Mouse (Mus musculus) MEL (cell line): ENCODE results near the gene Irs2. TPM values are rescaled to one million over a fixed set of nuclear protein-coding genes. Genes with fewer than 3 reads are reported as not detected.
A peak's percentile ranks its signal among the peaks of the same experiment; 100 is the strongest.

ENCODE experiments used
- DNase-seq: peaks from one replicate; pipeline ENCODE4 v3.0.0; 2011; ENCODE audit warnings: low read depth, low spot score
- H3K27ac ChIP-seq: 2 replicates; pipeline ENCODE4 v1.5.1; 2012; ENCODE audit warnings: low read depth, mild to moderate bottlenecking, control low read depth, low read length, moderate library complexity; ENCODE audit not compliant: control insufficient read depth
- H3K27me3 ChIP-seq, 2 experiments: fragments of 150-350 bp in 1 of 2; sonication (generic) in 1 of 2; 2 replicates each; pipeline ENCODE4 v1.6.1; 2012; ENCODE audit warnings: low read length in 2 of 2, mild to moderate bottlenecking in 2 of 2, improper control_type of control experiment in 1 of 2, moderate library complexity in 1 of 2; ENCODE audit not compliant: insufficient read depth in 2 of 2, control insufficient read depth in 1 of 2
- H3K36me3 ChIP-seq, 2 experiments: 2 replicates each; pipeline ENCODE4 v1.6.1; 2012 to 2014; ENCODE audit warnings: low read length in 2 of 2, improper control_type of control experiment in 1 of 2, inconsistent platforms in 1 of 2, mild to moderate bottlenecking in 1 of 2; ENCODE audit not compliant: insufficient read depth in 2 of 2, control insufficient read depth in 1 of 2
- H3K4me1 ChIP-seq, 2 experiments: fragments of 150-350 bp in 1 of 2; sonication (generic) in 1 of 2; 2 replicates each; pipeline ENCODE4 v1.6.1; 2012; ENCODE audit warnings: low read length in 2 of 2, improper control_type of control experiment in 1 of 2, mild to moderate bottlenecking in 1 of 2; ENCODE audit not compliant: insufficient read depth in 2 of 2, control insufficient read depth in 1 of 2
- H3K4me3 ChIP-seq, 2 experiments: fragments of 150-350 bp in 1 of 2; sonication (generic) in 1 of 2; 2 replicates each; pipeline ENCODE4 v1.5.1; 2012; ENCODE audit warnings: low read depth in 2 of 2, low read length in 2 of 2, mild to moderate bottlenecking in 2 of 2, moderate library complexity in 2 of 2, control low read depth in 1 of 2, improper control_type of control experiment in 1 of 2; ENCODE audit not compliant: control insufficient read depth in 1 of 2, insufficient read depth in 1 of 2
- H3K79me2 ChIP-seq: 2 replicates; pipeline ENCODE4 v1.6.1; 2012; ENCODE audit warnings: mild to moderate bottlenecking, low read length, moderate library complexity; ENCODE audit not compliant: control insufficient read depth, poor library complexity, insufficient read depth
- H3K9ac ChIP-seq: 2 replicates; pipeline ENCODE4 v1.6.1; 2012; ENCODE audit warnings: low read depth, mild to moderate bottlenecking, control low read depth, low read length, moderate library complexity; ENCODE audit not compliant: control insufficient read depth, poor library complexity, severe bottlenecking
- H3K9me3 ChIP-seq: fragments of 150-350 bp; sonication (generic); replicated peaks from 2 replicates; pipeline ENCODE4 v1.6.1; 2012; ENCODE audit warnings: mild to moderate bottlenecking, low read length, improper control_type of control experiment, moderate library complexity; ENCODE audit not compliant: insufficient read depth
- BHLHE40 ChIP-seq: IDR thresholded peaks from 2 replicates; pipeline ENCODE4 v1.6.1; 2012; ENCODE audit warnings: low read depth, mild to moderate bottlenecking, inconsistent platforms, low read length, improper control_type of control experiment, borderline replicate concordance
- CHD1 ChIP-seq: IDR thresholded peaks from 2 replicates; pipeline ENCODE4 v1.6.1; 2012; ENCODE audit warnings: low read depth, mild to moderate bottlenecking, inconsistent platforms, low read length, improper control_type of control experiment
- CHD2 ChIP-seq: IDR thresholded peaks from 2 replicates; pipeline ENCODE4 v1.6.1; 2011; ENCODE audit warnings: low read length, improper control_type of control experiment
- ELF1 ChIP-seq: IDR thresholded peaks from 2 replicates; pipeline ENCODE4 v1.6.1; 2014; ENCODE audit warnings: low read depth, mild to moderate bottlenecking, inconsistent platforms, low read length, improper control_type of control experiment, moderate library complexity
- ETS1 ChIP-seq: IDR thresholded peaks from 2 replicates; pipeline ENCODE4 v1.6.1; 2012; ENCODE audit warnings: low read depth, mild to moderate bottlenecking, inconsistent platforms, low read length, improper control_type of control experiment, moderate library complexity
- GABPA ChIP-seq: IDR thresholded peaks from 2 replicates; pipeline ENCODE4 v1.6.1; 2012; ENCODE audit warnings: low read depth, mild to moderate bottlenecking, inconsistent platforms, low read length, improper control_type of control experiment, moderate library complexity
- GATA1 ChIP-seq: IDR thresholded peaks from 2 replicates; pipeline ENCODE4 v1.6.1; 2011; ENCODE audit warnings: low read depth, low read length, improper control_type of control experiment
- HCFC1 ChIP-seq: IDR thresholded peaks from 2 replicates; pipeline ENCODE4 v1.6.1; 2012; ENCODE audit warnings: low read depth, mild to moderate bottlenecking, inconsistent platforms, low read length, improper control_type of control experiment, moderate library complexity
- JUND ChIP-seq: IDR thresholded peaks from 2 replicates; pipeline ENCODE4 v1.6.1; 2011; ENCODE audit warnings: low read depth, mild to moderate bottlenecking, improper control_type of control experiment, low read length
- KAT2A ChIP-seq: conservative IDR thresholded peaks from 2 replicates; pipeline ENCODE4 v1.6.1; 2012; ENCODE audit warnings: low read depth, low read length, improper control_type of control experiment, inconsistent platforms
- MAX ChIP-seq: IDR thresholded peaks from 2 replicates; pipeline ENCODE4 v1.6.1; 2011; ENCODE audit warnings: low read length, improper control_type of control experiment
- MAZ ChIP-seq: IDR thresholded peaks from 2 replicates; pipeline ENCODE4 v1.6.1; 2012; ENCODE audit warnings: low read depth, mild to moderate bottlenecking, inconsistent platforms, low read length, improper control_type of control experiment
- MEF2A ChIP-seq: IDR thresholded peaks from 2 replicates; pipeline ENCODE4 v1.6.1; 2014; ENCODE audit warnings: low read depth, mild to moderate bottlenecking, inconsistent platforms, low read length, improper control_type of control experiment; ENCODE audit not compliant: poor library complexity, insufficient replicate concordance, severe bottlenecking; ENCODE audit errors: extremely low read depth
- MYB ChIP-seq: IDR thresholded peaks from 2 replicates; pipeline ENCODE4 v1.6.1; 2011; ENCODE audit warnings: mild to moderate bottlenecking, low read depth, low read length, improper control_type of control experiment
- NRF1 ChIP-seq: IDR thresholded peaks from 2 replicates; pipeline ENCODE4 v1.6.1; 2014; ENCODE audit warnings: low read depth, mild to moderate bottlenecking, inconsistent platforms, low read length, improper control_type of control experiment, moderate library complexity; ENCODE audit not compliant: poor library complexity, insufficient read depth, severe bottlenecking
- POLR2AphosphoS5 ChIP-seq: IDR thresholded peaks from 2 replicates; pipeline ENCODE4 v1.6.1; 2012; ENCODE audit warnings: low read depth, borderline replicate concordance, mild to moderate bottlenecking, inconsistent platforms, low read length, moderate library complexity, mixed read lengths
- RAD21 ChIP-seq: IDR thresholded peaks from 2 replicates; pipeline ENCODE4 v1.6.1; 2011; ENCODE audit warnings: mild to moderate bottlenecking, low read depth, low read length, improper control_type of control experiment
- RCOR1 ChIP-seq: IDR thresholded peaks from 2 replicates; pipeline ENCODE4 v1.6.1; 2012; ENCODE audit warnings: low read depth, mild to moderate bottlenecking, inconsistent platforms, low read length, improper control_type of control experiment
- SMC3 ChIP-seq: IDR thresholded peaks from 2 replicates; pipeline ENCODE4 v1.6.1; 2011; ENCODE audit warnings: low read depth, low read length, improper control_type of control experiment
- TAL1 ChIP-seq: IDR thresholded peaks from 2 replicates; pipeline ENCODE4 v1.6.1; 2012; ENCODE audit warnings: mild to moderate bottlenecking, inconsistent platforms, low read length, moderate library complexity, mixed read lengths
- TBP ChIP-seq: IDR thresholded peaks from 2 replicates; pipeline ENCODE4 v1.8.0; 2011; ENCODE audit warnings: low read depth, low read length, improper control_type of control experiment
- TCF12 ChIP-seq: IDR thresholded peaks from 2 replicates; pipeline ENCODE4 v1.6.1; 2014; ENCODE audit warnings: low read depth, mild to moderate bottlenecking, inconsistent platforms, low read length, improper control_type of control experiment, moderate library complexity
- USF1 ChIP-seq: IDR thresholded peaks from 2 replicates; pipeline ENCODE4 v1.6.1; 2014; ENCODE audit warnings: low read depth, mild to moderate bottlenecking, inconsistent platforms, low read length, improper control_type of control experiment, moderate library complexity
- ZC3H11A ChIP-seq: IDR thresholded peaks from 2 replicates; pipeline ENCODE4 v1.6.1; 2012; ENCODE audit warnings: low read depth, mild to moderate bottlenecking, inconsistent platforms, low read length, improper control_type of control experiment
- ZKSCAN1 ChIP-seq: IDR thresholded peaks from 2 replicates; pipeline ENCODE4 v1.6.1; 2012; ENCODE audit warnings: low read depth, mild to moderate bottlenecking, inconsistent platforms, low read length, improper control_type of control experiment, moderate library complexity
- ZMIZ1 ChIP-seq: IDR thresholded peaks from 2 replicates; pipeline ENCODE4 v1.6.1; 2012; ENCODE audit warnings: low read depth, mild to moderate bottlenecking, inconsistent platforms, low read length, improper control_type of control experiment, moderate library complexity
- ZNF384 ChIP-seq: IDR thresholded peaks from 2 replicates; pipeline ENCODE4 v1.6.1; 2012; ENCODE audit warnings: low read depth, mild to moderate bottlenecking, inconsistent platforms, low read length, improper control_type of control experiment
- polyA plus RNA-seq, 2 experiments: library from polyadenylated mRNA; stranded (reverse) in 1 of 2; unstranded in 1 of 2; fragments of >175 nt in 1 of 2; fragments of >200 nt in 1 of 2; gene quantifications; 2 replicates each; pipeline versions ENCODE4 v1.2.1 to v1.2.4; 2012; ENCODE audit warnings: low replicate concordance in 2 of 2, low read depth in 1 of 2; ENCODE audit not compliant: insufficient read length in 2 of 2, insufficient read depth in 1 of 2, missing spikeins in 1 of 2
- total RNA-seq: library from RNA; depleted of rRNA; stranded (reverse); fragments of 300-350 nt; gene quantifications from 2 replicates; pipeline ENCODE4 v1.2.3, GENCODE M21; 2012

Irs2 gene
- total and polyA plus RNA-seq, 3 experiments = 16.4 to 23.1 TPM; not detected in 1

GRCm38 (mm10) chr8:10957292-10957955, 50.8 kb downstream of the Irs2 start:
- peaks cover 10 to 11% of the 10 kb centered on the region in 2 experiments; a peak in 3 of 4 replicates for H3K4me1 ChIP-seq
- no peak overlapping the region for H3K27ac ChIP-seq
- H3K27me3 ChIP-seq = no peaks in the 10 kb centered on the region; a peak in 2 of 4 replicates
- no peaks in the 10 kb centered on the region for H3K79me2 ChIP-seq
- H3K9ac ChIP-seq = no peak overlapping the region
- no peak for DNase-seq
- H3K36me3 ChIP-seq = peaks cover 0 to 8% of the 10 kb centered on the region in 2 experiments; a peak in 2 of 4 replicates
- H3K9me3 ChIP-seq = no peaks in the 10 kb centered on the region
- H3K4me3 ChIP-seq = no peak overlapping the region
- TF ChIP-seq ZMIZ1 = no peak
- TF ChIP-seq POLR2AphosphoS5 = no peak
- TF ChIP-seq NRF1 = no peak
- TF ChIP-seq BHLHE40 = no peak
- TF ChIP-seq CHD2 = no peak
- TF ChIP-seq CHD1 = no peak
- no peak for TF ChIP-seq SMC3
- no peak for TF ChIP-seq MAX
- TF ChIP-seq RAD21 = no peak
- TF ChIP-seq GATA1 = no peak
- TF ChIP-seq TCF12 = no peak
- no peak for TF ChIP-seq ZC3H11A
- TF ChIP-seq RCOR1 = no peak
- TF ChIP-seq ZKSCAN1 = no peak

GRCm38 (mm10) chr8:10953346-10954053, 54.8 kb downstream of the Irs2 start:
- peak; percentile 88 for DNase-seq
- H3K27ac ChIP-seq = peak overlapping the region; percentile 32
- no peak overlapping the region; a peak in 1 of 4 replicates for H3K4me3 ChIP-seq
- H3K79me2 ChIP-seq = no peaks in the 10 kb centered on the region
- H3K4me1 ChIP-seq = peaks cover 16 to 20% of the 10 kb centered on the region in 2 experiments; a peak in 3 of 4 replicates
- no peaks in the 10 kb centered on the region for H3K9me3 ChIP-seq
- H3K36me3 ChIP-seq = peaks cover 0 to 16% of the 10 kb centered on the region in 2 experiments; a peak in 2 of 4 replicates
- no peak overlapping the region for H3K9ac ChIP-seq
- no peaks in the 10 kb centered on the region; a peak in 1 of 4 replicates for H3K27me3 ChIP-seq
- TF ChIP-seq POLR2AphosphoS5 (no peak), CHD2 (no peak), RCOR1 (peak; percentile 85), JUND (no peak), TAL1 (no peak), MAX (0 out of 2 replicates have a peak, but pooled peaks have one; percentile 20), ZMIZ1 (no peak), MYB (no peak), ELF1 (no peak; the same call in 1 of the 2 replicates), MAZ (no peak), ETS1 (peak; percentile 86), TCF12 (no peak), MEF2A (peak; percentile 87; the same call in 1 of the 2 replicates), ZNF384 (no peak), KAT2A (no peak), USF1 (no peak), SMC3 (no peak), CHD1 (no peak), TBP (no peak), BHLHE40 (peak; percentile 83; the same call in 1 of the 2 replicates), HCFC1 (no peak), GABPA (no peak)
